Mouse (Mus musculus): ENCODE measurements at regions not wholly inside any gene's neighbourhood (a gene's known extent, or its start where the extent isn't known, plus 50 kb on each side); places are given as distances from the start of the nearest gene placed in this dataset.

DNA sequence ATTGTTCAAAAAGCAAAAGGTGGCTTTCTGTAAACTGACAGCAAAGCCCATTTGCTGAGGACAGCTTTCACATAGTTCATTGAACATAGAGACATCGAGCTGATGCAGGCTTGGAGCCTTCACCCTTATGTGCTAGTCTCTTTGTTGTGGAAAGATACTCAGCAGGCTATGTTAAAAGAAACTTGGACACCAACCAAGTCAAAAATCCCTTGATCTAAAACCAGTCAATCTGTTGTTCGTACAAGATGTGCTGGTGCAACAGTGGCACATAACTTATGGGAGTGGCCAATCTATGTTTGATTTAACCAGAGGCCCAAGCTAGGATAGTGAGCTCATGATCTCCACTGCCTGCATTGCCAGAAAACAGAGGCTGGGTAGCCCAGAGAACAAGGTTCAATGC is 462.6 kb downstream of the Cylc2 start:
- TF ChIP-seq CTCF (IDR thresholded peaks at IDR 0.05; ENCODE audit: borderline replicate concordance, insufficient read depth, low read depth, low read length) (no peak), POLR2A (IDR thresholded peaks at IDR 0.05; ENCODE audit: borderline replicate concordance, insufficient read depth, low read length) (no peak)

Measured in cerebellum, adult 2 months (tissue).